Mouse (Mus musculus): ENCODE measurements around the gene Armc2.

DNA sequence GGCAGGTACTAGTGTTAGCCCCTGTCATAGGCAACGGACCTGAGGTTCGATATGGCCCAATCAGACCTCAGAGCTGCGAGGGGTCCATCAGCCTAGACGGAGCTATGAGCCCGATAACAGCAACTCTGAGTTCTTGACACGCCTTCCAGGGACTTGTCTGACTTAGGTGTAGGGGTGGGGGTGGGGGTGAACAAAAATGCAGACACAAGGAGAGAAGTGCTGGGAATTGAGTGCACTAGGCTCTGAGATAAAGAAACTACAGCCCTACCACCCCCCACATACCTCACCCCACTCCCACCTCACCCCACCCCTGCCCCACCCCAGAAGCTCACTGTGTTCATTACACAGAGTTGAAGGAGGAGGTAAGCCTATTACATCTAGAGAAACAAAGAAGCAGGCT, 32.8 kb upstream of the Armc2 start:
- TF ChIP-seq CTCF (IDR thresholded peaks at IDR 0.05; ENCODE audit: low read depth) (no peak), EP300 (IDR thresholded peaks at IDR 0.05; ENCODE audit: low read depth) (no peak)

Data from liver, postnatal 0 days (tissue).